Mouse (Mus musculus) adrenal gland, adult 8-10 months (tissue): ENCODE measurements at regions not wholly inside any gene's neighbourhood (a gene's known extent, or its start where the extent isn't known, plus 50 kb on each side); places are given as distances from the start of the nearest gene placed in this dataset.

ENCODE experiments used
- DNase-seq: peaks from one replicate; pipeline ENCODE4 v3.0.0; 2022

DNA sequence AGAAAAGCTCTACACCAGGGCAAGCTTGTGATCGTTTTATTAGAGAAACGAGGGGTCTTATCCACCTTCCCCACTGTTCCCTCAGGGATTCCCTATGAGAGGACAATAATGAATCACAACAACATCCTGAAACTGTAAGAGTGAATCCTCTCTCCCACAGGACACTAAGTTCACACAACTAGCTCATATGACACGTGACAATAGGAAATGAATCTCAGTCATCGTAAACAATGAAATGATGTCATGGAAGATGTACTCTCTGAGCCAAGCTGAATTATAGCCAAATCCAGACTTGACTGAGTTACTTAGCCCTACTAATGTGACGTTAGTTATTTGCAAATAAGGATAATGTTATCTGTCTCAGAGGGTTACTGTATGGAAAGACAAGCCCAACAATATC lies 54.6 kb upstream of the Ccn6 start:
- no peak for DNase-seq

- no peak for DNase-seq
Observed at GRCm38 (mm10) chr10:39216142-39216904, 52.7 kb upstream of the Ccn6 start.

DNA sequence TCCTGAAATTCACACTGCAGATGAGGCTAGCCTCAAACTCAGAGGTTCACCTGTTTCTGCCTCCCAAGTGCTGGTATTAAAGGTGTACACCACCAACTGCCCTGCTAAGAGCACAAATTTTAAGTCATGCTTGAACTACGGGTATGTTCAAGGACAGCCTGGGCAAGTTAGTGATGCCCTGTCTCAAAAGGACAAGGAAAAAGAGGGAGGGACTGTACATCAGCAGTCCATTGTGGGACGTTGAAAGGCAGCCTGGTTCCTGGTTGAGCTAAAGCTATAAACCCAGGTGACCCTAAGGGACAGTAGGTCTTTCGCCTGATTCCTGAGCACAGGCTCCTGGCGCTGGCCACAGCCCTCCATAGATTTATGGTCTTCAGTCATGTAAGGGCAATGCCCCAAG lies 51.0 kb upstream of the Ccn6 start:
- DNase-seq = no peak
